Mouse (Mus musculus): ENCODE data around the gene Fancc. TPM values are rescaled to one million over a fixed set of nuclear protein-coding genes. Genes with fewer than 3 reads are reported as not detected.

Fancc gene
- total and polyA plus RNA-seq, 2 experiments from 2014 or later: 8.5 to 39.5 TPM

GRCm38 (mm10) chr13:63260133-63260532, 236.9 kb downstream of the Fancc start:
- Histone ChIP-seq H3K4me3 (ENCODE audit: low read depth, low read length) (no peak overlapping the region), H3K36me3 (replicated peaks; ENCODE audit: control insufficient read depth, insufficient read depth, low read length) (peaks cover 19% of the 10 kb centered on the region), H3K9ac (replicated peaks; ENCODE audit: low read depth, low read length) (no peak overlapping the region; the same call in 1 of the 2 replicates), H3K4me1 (ENCODE audit: control insufficient read depth, insufficient read depth) (peaks cover 59% of the 10 kb centered on the region), H3K27me3 (ENCODE audit: control insufficient read depth, insufficient read depth, low read length) (no peaks in the 10 kb centered on the region), H3K27ac (ENCODE audit: low read depth) (peak overlapping the region; percentile 89), H3K4me2 (ENCODE audit: low read depth, low read length) (peak overlapping the region; percentile 36), H3K9me3 (replicated peaks; ENCODE audit: control insufficient read depth, low read length) (no peaks in the 10 kb centered on the region)
- ATAC-seq (ENCODE audit: insufficient read depth, low read depth): no peak
- 14% methylated on average over 4 of the region's 4 CpGs for WGBS
- DNase-seq (ENCODE audit: low spot score): no peak
- no peak for TF ChIP-seq EP300 (IDR thresholded peaks at IDR 0.05; ENCODE audit: low read depth)
- no peak for TF ChIP-seq CTCF (IDR thresholded peaks at IDR 0.05; ENCODE audit: low read depth)

GRCm38 (mm10) chr13:63258671-63259070, 238.4 kb downstream of the Fancc start:
- no peak overlapping the region for H3K4me3 ChIP-seq (ENCODE audit: low read depth, low read length)
- H3K36me3 ChIP-seq (replicated peaks; ENCODE audit: control insufficient read depth, insufficient read depth, low read length): peaks cover 27% of the 10 kb centered on the region
- 0 out of 2 replicates have a peak overlapping the region, but pooled peaks have one; percentile 1 for H3K9ac ChIP-seq (replicated peaks; ENCODE audit: low read depth, low read length)
- no peak for ATAC-seq (ENCODE audit: insufficient read depth, low read depth)
- H3K9me3 ChIP-seq (replicated peaks; ENCODE audit: control insufficient read depth, low read length): no peaks in the 10 kb centered on the region
- no peak for TF ChIP-seq CTCF (IDR thresholded peaks at IDR 0.05; ENCODE audit: low read depth)
- TF ChIP-seq EP300 (IDR thresholded peaks at IDR 0.05; ENCODE audit: low read depth): no peak
- H3K4me1 ChIP-seq (ENCODE audit: control insufficient read depth, insufficient read depth): peaks cover 73% of the 10 kb centered on the region
- peak overlapping the region; percentile 73 for H3K27ac ChIP-seq (ENCODE audit: low read depth)
- no peak overlapping the region for H3K4me2 ChIP-seq (ENCODE audit: low read depth, low read length)
- no peaks in the 10 kb centered on the region for H3K27me3 ChIP-seq (ENCODE audit: control insufficient read depth, insufficient read depth, low read length)
- no peak for DNase-seq (ENCODE audit: low spot score)
- WGBS: 77% methylated on average over 4 of the region's 4 CpGs

- Histone ChIP-seq H3K36me3 (replicated peaks; ENCODE audit: control insufficient read depth, insufficient read depth, low read length) (peaks cover 27% of the 10 kb centered on the region), H3K9me3 (replicated peaks; ENCODE audit: control insufficient read depth, low read length) (no peaks in the 10 kb centered on the region), H3K27me3 (ENCODE audit: control insufficient read depth, insufficient read depth, low read length) (no peaks in the 10 kb centered on the region), H3K27ac (ENCODE audit: low read depth) (peak overlapping the region; percentile 73), H3K9ac (replicated peaks; ENCODE audit: low read depth, low read length) (0 out of 2 replicates have a peak overlapping the region, but pooled peaks have one; percentile 1), H3K4me2 (ENCODE audit: low read depth, low read length) (no peak overlapping the region), H3K4me1 (ENCODE audit: control insufficient read depth, insufficient read depth) (peaks cover 77% of the 10 kb centered on the region), H3K4me3 (ENCODE audit: low read depth, low read length) (no peak overlapping the region)
- DNase-seq (ENCODE audit: low spot score) (peak; percentile 44), ATAC-seq (ENCODE audit: insufficient read depth, low read depth) (no peak)
- WGBS: 41% methylated on average over 6 of the region's 6 CpGs
- TF ChIP-seq EP300 (IDR thresholded peaks at IDR 0.05; ENCODE audit: low read depth): no peak
- 0 out of 2 replicates have a peak, but pooled peaks have one; percentile 14 for TF ChIP-seq CTCF (IDR thresholded peaks at IDR 0.05; ENCODE audit: low read depth)
These were observed 238.9 kb downstream of the Fancc start for GRCm38 (mm10) chr13:63258167-63258582.

GRCm38 (mm10) chr13:63256807-63257206, 240.3 kb downstream of the Fancc start:
- ATAC-seq (ENCODE audit: insufficient read depth, low read depth) (peak; percentile 73), DNase-seq (ENCODE audit: low spot score) (peak; percentile 73)
- no peak overlapping the region for H3K4me2 ChIP-seq (ENCODE audit: low read depth, low read length)
- WGBS: 34% methylated on average over 7 of the region's 7 CpGs
- H3K9ac ChIP-seq (replicated peaks; ENCODE audit: low read depth, low read length): no peak overlapping the region
- no peak overlapping the region for H3K4me3 ChIP-seq (ENCODE audit: low read depth, low read length)
- peak overlapping the region; percentile 73 for H3K27ac ChIP-seq (ENCODE audit: low read depth)
- no peaks in the 10 kb centered on the region for H3K9me3 ChIP-seq (replicated peaks; ENCODE audit: control insufficient read depth, low read length)
- no peaks in the 10 kb centered on the region for H3K27me3 ChIP-seq (ENCODE audit: control insufficient read depth, insufficient read depth, low read length)
- H3K4me1 ChIP-seq (ENCODE audit: control insufficient read depth, insufficient read depth): peaks cover 81% of the 10 kb centered on the region
- TF ChIP-seq EP300 (IDR thresholded peaks at IDR 0.05; ENCODE audit: low read depth) (0 out of 2 replicates have a peak, but pooled peaks have one; percentile 53), CTCF (IDR thresholded peaks at IDR 0.05; ENCODE audit: low read depth) (peak; percentile 45)
- peaks cover 19% of the 10 kb centered on the region for H3K36me3 ChIP-seq (replicated peaks; ENCODE audit: control insufficient read depth, insufficient read depth, low read length)

- TF ChIP-seq CTCF (IDR thresholded peaks at IDR 0.05; ENCODE audit: low read depth) (no peak), EP300 (IDR thresholded peaks at IDR 0.05; ENCODE audit: low read depth) (no peak)
- ATAC-seq (ENCODE audit: insufficient read depth, low read depth) (no peak), DNase-seq (ENCODE audit: low spot score) (no peak)
- H3K4me3 ChIP-seq (ENCODE audit: low read depth, low read length): no peak overlapping the region
- H3K27ac ChIP-seq (ENCODE audit: low read depth): peak overlapping the region; percentile 79
- H3K36me3 ChIP-seq (replicated peaks; ENCODE audit: control insufficient read depth, insufficient read depth, low read length): peaks cover 17% of the 10 kb centered on the region
- no peaks in the 10 kb centered on the region for H3K27me3 ChIP-seq (ENCODE audit: control insufficient read depth, insufficient read depth, low read length)
- peaks cover 78% of the 10 kb centered on the region for H3K4me1 ChIP-seq (ENCODE audit: control insufficient read depth, insufficient read depth)
- no peaks in the 10 kb centered on the region for H3K9me3 ChIP-seq (replicated peaks; ENCODE audit: control insufficient read depth, low read length)
- no peak overlapping the region for H3K9ac ChIP-seq (replicated peaks; ENCODE audit: low read depth, low read length)
- H3K4me2 ChIP-seq (ENCODE audit: low read depth, low read length): no peak overlapping the region
- WGBS: 62% methylated on average over 6 of the region's 6 CpGs
These were observed 240.9 kb downstream of the Fancc start for GRCm38 (mm10) chr13:63256146-63256545.

- no peak overlapping the region for H3K4me3 ChIP-seq (ENCODE audit: low read depth, low read length)
- no peak overlapping the region for H3K9ac ChIP-seq (replicated peaks; ENCODE audit: low read depth, low read length)
- peaks cover 17% of the 10 kb centered on the region for H3K36me3 ChIP-seq (replicated peaks; ENCODE audit: control insufficient read depth, insufficient read depth, low read length)
- no peaks in the 10 kb centered on the region for H3K9me3 ChIP-seq (replicated peaks; ENCODE audit: control insufficient read depth, low read length)
- peaks cover 76% of the 10 kb centered on the region for H3K4me1 ChIP-seq (ENCODE audit: control insufficient read depth, insufficient read depth)
- ATAC-seq (ENCODE audit: insufficient read depth, low read depth) (peak; percentile 37), DNase-seq (ENCODE audit: low spot score) (peak; percentile 72)
- TF ChIP-seq CTCF (IDR thresholded peaks at IDR 0.05; ENCODE audit: low read depth) (no peak), EP300 (IDR thresholded peaks at IDR 0.05; ENCODE audit: low read depth) (no peak)
- H3K27me3 ChIP-seq (ENCODE audit: control insufficient read depth, insufficient read depth, low read length): no peaks in the 10 kb centered on the region
- H3K27ac ChIP-seq (ENCODE audit: low read depth): peak overlapping the region; percentile 79
- H3K4me2 ChIP-seq (ENCODE audit: low read depth, low read length): no peak overlapping the region
- WGBS: 60% methylated on average over 5 of the region's 5 CpGs
These were observed 241.5 kb downstream of the Fancc start for GRCm38 (mm10) chr13:63255519-63256011.
